Mouse (Mus musculus): ENCODE measurements around the gene Mzt1. TPM values are rescaled to one million over a fixed set of nuclear protein-coding genes. Genes with fewer than 3 reads are reported as not detected.

Mzt1 gene
- polyA plus RNA-seq (2021; fragmentation: Nextera tagmentation): 105 and 109 TPM in 2 replicates
- long read RNA-seq, experiment 1, transcript Mzt1-201 (3 exons, 2,240 nt): major isoform, 249 of 277 reads
- long read RNA-seq, experiment 1, partial matches to known transcripts: 3 of 277 reads
- long read RNA-seq, experiment 1, other reads (novel, unspliced or antisense): 21 of 277 reads
- long read RNA-seq, experiment 2, transcript Mzt1-201 (3 exons, 2,240 nt): major isoform, 817 of 836 reads
- long read RNA-seq, experiment 2, partial matches to known transcripts: 4 of 836 reads
- long read RNA-seq, experiment 2, other reads (novel, unspliced or antisense): 10 of 836 reads

DNA sequence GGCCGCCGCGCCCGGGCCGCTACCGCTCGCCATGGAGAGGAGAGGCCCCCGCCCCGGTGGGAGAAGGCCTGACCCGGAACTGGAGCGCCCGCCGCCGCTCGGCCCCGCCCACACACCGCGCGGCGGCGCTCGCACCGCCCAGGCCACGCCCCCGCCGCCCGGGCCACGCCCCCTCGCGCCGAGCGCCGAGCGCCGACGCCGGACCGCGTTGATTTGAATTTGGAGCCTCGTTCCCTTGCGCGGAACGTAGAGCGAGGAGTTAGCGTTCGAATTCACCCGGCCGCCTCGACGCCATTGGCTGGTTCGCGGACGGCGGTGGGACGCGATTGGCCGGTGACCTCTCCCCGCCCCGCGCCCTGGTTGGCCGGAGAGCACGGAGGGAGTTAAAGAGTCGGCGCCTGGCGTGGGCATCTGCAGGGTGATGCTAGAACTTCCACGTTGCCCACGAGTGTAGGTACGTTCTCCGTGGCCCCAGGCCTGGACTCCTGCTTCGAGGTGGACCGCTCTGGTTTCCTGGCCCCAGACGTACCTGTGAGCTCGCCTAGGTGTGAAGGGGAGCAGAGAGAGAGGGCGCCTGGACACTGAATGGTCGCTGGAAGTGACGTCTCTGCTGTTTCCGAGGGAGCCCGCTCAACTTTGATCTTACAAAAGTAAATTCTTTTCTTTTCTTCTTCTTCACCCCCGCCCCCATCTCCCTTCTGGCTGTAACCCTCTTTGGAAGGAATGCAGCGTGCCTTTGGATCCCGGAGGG, at the start of gene Mzt1, which contains the start of gene Bora:
Gene Mzt1, minus strand, starts transcription at position 104 of the 751 bp plus-strand sequence.
Gene Bora, plus strand, starts transcription at position 192 of the 751 bp plus-strand sequence.

DNA sequence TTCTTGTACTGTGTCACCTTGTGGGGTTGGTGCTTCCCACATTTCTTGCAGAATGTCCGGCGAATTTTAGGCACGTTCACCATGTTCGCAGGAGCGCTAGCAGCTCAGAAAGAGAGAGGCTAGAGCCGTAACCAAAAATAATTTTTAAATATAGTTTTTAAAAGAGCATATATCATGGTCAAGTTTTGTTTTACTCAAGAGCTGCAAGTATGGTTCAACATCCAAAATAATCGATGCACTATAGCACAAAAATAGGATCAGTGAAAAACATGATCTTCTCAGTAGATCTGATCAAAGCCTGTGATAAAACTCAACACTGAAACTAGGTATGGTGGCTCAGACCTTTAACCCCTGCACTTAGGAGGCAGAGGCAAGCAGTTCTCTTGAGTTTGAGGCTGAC, 51.7 kb downstream of the Mzt1 start, which contains the start of gene Rpl36a-ps1:
Gene Rpl36a-ps1, minus strand, starts transcription at position 101 of the 400 bp plus-strand sequence.

Other genes starting within 250 kb of the Mzt1 start
- 3.5 and 4.7 TPM in 2 replicates for gene Rpl36a-ps1, start 51.8 kb downstream of the Mzt1 start, polyA plus RNA-seq (2021; fragmentation: Nextera tagmentation)
- gene Bora, start 88 bp upstream of the Mzt1 start, polyA plus RNA-seq (2021; fragmentation: Nextera tagmentation): 0.69 and 0.72 TPM in 2 replicates
- gene Pibf1, start 53.3 kb upstream of the Mzt1 start, polyA plus RNA-seq (2021; fragmentation: Nextera tagmentation): 7.6 and 8.3 TPM in 2 replicates
- gene Dis3, start 53.6 kb upstream of the Mzt1 start, polyA plus RNA-seq (2021; fragmentation: Nextera tagmentation): 2.2 and 3.7 TPM in 2 replicates

Data from layer of hippocampus, adult 6 months (tissue).